Mouse (Mus musculus): ENCODE measurements at regions not wholly inside any gene's neighbourhood (a gene's known extent, or its start where the extent isn't known, plus 50 kb on each side); places are given as distances from the start of the nearest gene placed in this dataset.

DNA sequence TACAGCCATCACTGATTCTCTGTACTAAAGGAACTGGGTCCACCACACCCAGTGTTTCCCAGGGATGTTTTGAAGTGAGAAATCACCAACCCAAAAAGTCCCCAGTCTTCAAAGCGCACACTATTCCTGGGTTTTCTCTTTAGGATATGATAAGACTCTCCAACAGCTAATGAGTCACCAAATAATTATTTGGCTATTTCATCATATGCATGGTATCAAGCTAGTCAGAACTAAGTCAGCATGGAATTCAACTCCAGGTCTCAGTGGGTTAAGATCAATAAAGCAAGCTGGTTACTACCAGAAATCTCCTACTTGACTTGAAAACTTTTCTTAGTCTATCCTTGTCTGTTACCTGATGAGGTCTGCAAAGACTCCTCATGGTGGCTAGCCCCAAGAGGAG lies 89.1 kb upstream of the 4930412O13Rik start:
- DNase-seq (ENCODE audit: low read depth, low spot score), result no peak

DNA sequence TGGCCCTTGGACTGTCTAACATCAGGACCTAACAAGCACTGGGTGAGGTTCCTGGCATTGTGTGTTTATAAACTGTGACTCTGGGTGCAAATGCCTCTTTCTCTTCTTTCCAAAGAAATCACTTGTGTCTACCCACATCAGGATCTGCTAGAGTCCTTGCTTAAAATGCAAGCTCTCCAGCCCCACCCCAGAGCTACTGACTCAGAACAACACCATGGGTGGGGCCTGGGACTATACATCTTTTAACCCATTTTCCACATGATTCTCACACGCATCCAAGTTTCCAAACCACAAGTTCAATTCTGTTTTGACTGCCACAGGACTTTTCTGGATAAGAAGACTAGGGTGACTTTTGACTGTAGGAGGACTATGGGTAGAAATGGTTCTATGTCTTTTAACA lies 88.7 kb upstream of the 4930412O13Rik start:
- DNase-seq (ENCODE audit: low read depth, low spot score), result no peak

DNA sequence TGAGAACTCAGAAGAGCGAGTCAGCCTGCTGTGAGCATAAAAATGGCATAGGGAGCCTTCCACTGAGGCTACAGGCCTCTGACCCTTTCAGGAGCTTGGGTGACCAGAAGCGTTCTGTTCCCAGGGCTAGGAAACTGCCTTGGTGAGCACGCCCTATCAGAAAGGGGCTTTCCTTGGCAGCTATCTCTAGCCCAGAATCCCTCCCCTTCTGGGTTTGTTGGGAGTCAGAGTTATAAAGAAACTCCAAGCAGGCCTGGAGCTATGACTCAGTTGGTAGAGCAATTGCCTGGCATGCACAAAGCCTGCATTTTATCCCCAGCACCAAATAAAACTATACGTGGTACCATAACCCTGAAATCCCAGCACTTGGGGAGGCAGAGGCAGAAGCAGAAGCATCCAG lies 85.7 kb upstream of the 4930412O13Rik start:
- no peak for DNase-seq (ENCODE audit: low read depth, low spot score)

DNA sequence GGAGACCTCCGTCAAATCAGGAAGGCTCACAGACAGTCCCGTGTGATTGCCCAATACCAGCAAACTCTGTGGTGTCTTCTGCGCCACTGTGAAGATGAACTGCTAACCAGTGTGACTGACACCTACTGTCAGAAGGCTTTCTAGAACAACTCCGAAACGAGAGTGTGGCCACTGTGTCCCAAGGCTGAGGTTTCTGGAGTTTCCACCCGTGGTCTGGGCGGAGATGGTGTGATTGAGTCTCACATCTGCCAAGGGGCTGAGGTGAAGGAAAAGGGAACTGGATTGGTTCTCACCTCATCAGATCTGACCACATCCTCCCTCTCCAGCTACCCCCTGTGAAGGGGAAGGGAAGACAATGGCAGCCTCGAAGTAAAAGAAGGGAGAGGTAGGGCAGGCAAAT lies 79.6 kb upstream of the 4930412O13Rik start:
- DNase-seq (ENCODE audit: low read depth, low spot score), result no peak

DNA sequence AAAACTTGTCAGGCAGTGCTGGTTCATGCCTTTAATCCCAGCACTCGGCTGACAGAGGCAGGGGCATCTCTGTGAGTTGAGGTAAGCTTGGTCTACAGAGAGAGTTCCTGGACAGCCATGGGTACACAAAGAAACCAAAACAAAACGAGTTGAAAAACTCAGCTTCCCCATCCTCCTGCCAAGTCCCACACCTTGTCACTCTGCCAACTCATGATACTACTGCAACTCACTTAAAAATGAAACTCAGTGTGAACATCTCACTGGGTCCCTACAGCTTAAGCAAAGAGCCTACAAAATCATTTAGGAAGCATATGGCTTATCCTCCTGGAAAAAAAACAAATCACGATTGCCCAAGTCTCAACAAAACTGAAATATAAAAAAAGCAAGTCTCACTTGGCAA lies 76.7 kb upstream of the 4930412O13Rik start:
- no peak for DNase-seq (ENCODE audit: low read depth, low spot score)

DNA sequence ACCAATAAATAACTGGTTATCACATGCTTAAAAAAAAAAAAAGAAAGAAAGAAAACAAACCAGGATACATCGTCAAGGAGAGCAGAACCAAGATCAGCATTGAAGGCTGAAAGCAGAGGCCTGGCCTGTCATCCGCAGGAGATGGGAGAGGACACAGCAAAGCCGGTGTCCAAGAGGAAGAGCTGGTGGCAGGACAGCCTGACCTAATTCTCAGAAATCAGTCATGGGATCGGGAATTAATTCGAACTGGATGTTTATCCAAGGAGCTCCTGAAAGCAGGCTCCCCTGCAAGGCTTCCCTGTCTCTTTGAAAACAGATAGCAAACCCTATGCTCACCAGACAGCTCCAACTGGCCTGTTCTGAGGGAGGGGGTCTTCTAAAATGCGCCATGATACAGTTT lies 75.5 kb upstream of the 4930412O13Rik start:
- no peak for DNase-seq (ENCODE audit: low read depth, low spot score)

Measured in mesoderm, embryonic 11.5 days (tissue).